Mouse (Mus musculus) spleen, embryonic (tissue): Measurements from ENCODE around the gene Plce1.
"Not testable (repeated sequence)": the region's sequence is repeated elsewhere in the genome, so short reads cannot be mapped to it uniquely, and the experiment has no call there.

ENCODE experiments used
- CTCF ChIA-PET: fragments of 350-600 bp; sonication (Branson Sonifier 250); formaldehyde crosslinking; loops from one replicate; lab custom pipeline; 2022; lab: Charles Lee

The Plce1 gene

GRCm38 (mm10) chr19:38632251-38632650, 151.3 kb downstream of the Plce1 start:
- CTCF ChIA-PET, result no interaction called here

- CTCF ChIA-PET, result no interaction called here
Measured at GRCm38 (mm10) chr19:38633306-38633705, 152.4 kb downstream of the Plce1 start.

- CTCF ChIA-PET, result no interaction called here
Measured at GRCm38 (mm10) chr19:38639050-38639449, 158.1 kb downstream of the Plce1 start.

GRCm38 (mm10) chr19:38639805-38640204, 158.9 kb downstream of the Plce1 start:
- CTCF ChIA-PET, result no interaction called here

GRCm38 (mm10) chr19:38642515-38642914, 161.6 kb downstream of the Plce1 start:
- CTCF ChIA-PET, result not testable (repeated sequence)

GRCm38 (mm10) chr19:38644871-38645595, 164.1 kb downstream of the Plce1 start:
- CTCF ChIA-PET, result no interaction called here

GRCm38 (mm10) chr19:38657980-38658379, 177.1 kb downstream of the Plce1 start:
- CTCF ChIA-PET, result no interaction called here

GRCm38 (mm10) chr19:38665398-38665797, 184.5 kb downstream of the Plce1 start:
- CTCF ChIA-PET, result no interaction called here

GRCm38 (mm10) chr19:38672015-38672600, 191.2 kb downstream of the Plce1 start:
- CTCF ChIA-PET, result no interaction called here

- CTCF ChIA-PET, result no interaction called here
Measured at GRCm38 (mm10) chr19:38673936-38674335, 193.0 kb downstream of the Plce1 start.

- CTCF ChIA-PET, result no interaction called here
Measured at GRCm38 (mm10) chr19:38678655-38679054, 197.7 kb downstream of the Plce1 start.

- CTCF ChIA-PET, result no interaction called here
Measured at GRCm38 (mm10) chr19:38679520-38679919, 198.6 kb downstream of the Plce1 start.

- CTCF ChIA-PET, result no interaction called here
Measured at GRCm38 (mm10) chr19:38687326-38687725, 206.4 kb downstream of the Plce1 start.

- CTCF ChIA-PET, result no interaction called here
Measured at GRCm38 (mm10) chr19:38688741-38689507, 208.0 kb downstream of the Plce1 start.

- CTCF ChIA-PET, result no interaction called here
Measured at GRCm38 (mm10) chr19:38690276-38690675, 209.4 kb downstream of the Plce1 start.

- CTCF ChIA-PET, result no interaction called here
Measured at GRCm38 (mm10) chr19:38691533-38691932, 210.6 kb downstream of the Plce1 start.

- CTCF ChIA-PET, result no interaction called here
Measured at GRCm38 (mm10) chr19:38693331-38693730, 212.4 kb downstream of the Plce1 start.

GRCm38 (mm10) chr19:38693769-38694168, 212.9 kb downstream of the Plce1 start:
- CTCF ChIA-PET, result no interaction called here

- CTCF ChIA-PET, result no interaction called here
Measured at GRCm38 (mm10) chr19:38701776-38702175, 220.9 kb downstream of the Plce1 start.

- CTCF ChIA-PET, result no interaction called here
Measured at GRCm38 (mm10) chr19:38704742-38705141, 223.8 kb downstream of the Plce1 start.

- CTCF ChIA-PET, result no interaction called here
Measured at GRCm38 (mm10) chr19:38705244-38705643, 224.3 kb downstream of the Plce1 start.

- CTCF ChIA-PET, result no interaction called here
Measured at GRCm38 (mm10) chr19:38706449-38706848, 225.5 kb downstream of the Plce1 start.

- CTCF ChIA-PET, result no interaction called here
Measured at GRCm38 (mm10) chr19:38709376-38709775, 228.5 kb downstream of the Plce1 start.
